Mouse (Mus musculus) frontal cortex, adult 2 months (tissue): ENCODE data around the gene Ctsll3. TPM values are rescaled to one million over a fixed set of nuclear protein-coding genes. Genes with fewer than 3 reads are reported as not detected.

Experiments
- DNase-seq, 2 experiments: peaks; one replicate each; pipeline ENCODE4 v3.0.0; 2022; ENCODE audit warnings: low spot score in 1 of 2; ENCODE audit errors: extremely low spot score in 1 of 2
- polyA plus RNA-seq: library from polyadenylated mRNA; depleted of rRNA; stranded (reverse); fragments of >200 nt; gene quantifications from 2 replicates; pipeline ENCODE4 v1.2.3, GENCODE M21; 2012; rRNA removed

Gene Ctsll3
- not detected in 2 replicates for polyA plus RNA-seq

- DNase-seq = no peak
Measured at GRCm38 (mm10) chr13:60802749-60803148, at the start of gene Ctsll3. Gene Ctsll3, minus strand, starts transcription at chr13:60802849.

- no peak for DNase-seq
Measured at GRCm38 (mm10) chr13:60848241-60849120, 45.8 kb upstream of the Ctsll3 start.

GRCm38 (mm10) chr13:60843153-60843552 lies 40.5 kb upstream of the Ctsll3 start:
- no peak for DNase-seq

GRCm38 (mm10) chr13:60842703-60843102 lies 40.1 kb upstream of the Ctsll3 start:
- no peak for DNase-seq

- DNase-seq = no peak
Measured at GRCm38 (mm10) chr13:60839353-60839902, 36.8 kb upstream of the Ctsll3 start.

GRCm38 (mm10) chr13:60826052-60826451 lies 23.4 kb upstream of the Ctsll3 start:
- no peak for DNase-seq

- no peak for DNase-seq
Measured at GRCm38 (mm10) chr13:60820486-60821175, 18.0 kb upstream of the Ctsll3 start.

- peak in 1 of 2 experiments; percentile 40 for DNase-seq
Measured at GRCm38 (mm10) chr13:60819469-60819868, 16.8 kb upstream of the Ctsll3 start.

- DNase-seq = no peak
Measured at GRCm38 (mm10) chr13:60813722-60814121, 11.1 kb upstream of the Ctsll3 start.

GRCm38 (mm10) chr13:60812768-60813167 lies 10.1 kb upstream of the Ctsll3 start:
- no peak for DNase-seq

- DNase-seq = no peak
Measured at GRCm38 (mm10) chr13:60809690-60810089, 7.0 kb upstream of the Ctsll3 start.

GRCm38 (mm10) chr13:60789466-60789865 lies 13.2 kb downstream of the Ctsll3 start:
- no peak for DNase-seq

GRCm38 (mm10) chr13:60786264-60786663 lies 16.4 kb downstream of the Ctsll3 start, which contains the start of gene BC051665:
Gene BC051665, minus strand, starts transcription at chr13:60786364.
- no peak for DNase-seq

GRCm38 (mm10) chr13:60783301-60783700 lies 19.3 kb downstream of the Ctsll3 start:
- DNase-seq = no peak

- DNase-seq = no peak
Measured at GRCm38 (mm10) chr13:60780534-60780933, 22.1 kb downstream of the Ctsll3 start.

GRCm38 (mm10) chr13:60761161-60761560 lies 41.5 kb downstream of the Ctsll3 start:
- DNase-seq = no peak

GRCm38 (mm10) chr13:60760392-60760791 lies 42.3 kb downstream of the Ctsll3 start:
- no peak for DNase-seq

- peak in 1 of 2 experiments; percentile 78 for DNase-seq
Measured at GRCm38 (mm10) chr13:60759136-60759535, 43.5 kb downstream of the Ctsll3 start.

- no peak for DNase-seq
Measured at GRCm38 (mm10) chr13:60757292-60757691, 45.4 kb downstream of the Ctsll3 start.

GRCm38 (mm10) chr13:60755251-60755650 lies 47.4 kb downstream of the Ctsll3 start:
- DNase-seq = no peak

- DNase-seq = no peak
Measured at GRCm38 (mm10) chr13:60753216-60753615, 49.4 kb downstream of the Ctsll3 start.
